Mouse (Mus musculus) midbrain, embryonic 11.5 days (tissue): Measurements from ENCODE around the gene Prb1. TPM values are rescaled to one million over a fixed set of nuclear protein-coding genes. Genes with fewer than 3 reads are reported as not detected.
"Not testable (repeated sequence)": the region's sequence is repeated elsewhere in the genome, so short reads cannot be mapped to it uniquely, and the experiment has no call there.

ENCODE experiments used
- ATAC-seq: fragments of 200-750 bp; cut with Nextera tagmentation; 2 replicates; pipeline ENCODE4 v1.8.0; 2017; ENCODE audit warnings: moderate TSS enrichment, moderate library complexity; ENCODE audit not compliant: low FRiP score
- DNase-seq: peaks from one replicate; pipeline ENCODE4 v3.0.0; 2015; ENCODE audit warnings: low spot score; ENCODE audit errors: missing footprints
- H3K27ac ChIP-seq: fragments of 300-500 bp; sonication (generic); 2 replicates; pipeline ENCODE4 v1.5.1; 2014; ENCODE audit warnings: low read depth, low read length
- H3K27me3 ChIP-seq: fragments of 300-500 bp; sonication (generic); 2 replicates; pipeline ENCODE4 v1.6.1; 2014; ENCODE audit warnings: mild to moderate bottlenecking, low read length, moderate library complexity, mixed read lengths; ENCODE audit not compliant: control insufficient read depth, insufficient read depth
- H3K36me3 ChIP-seq: fragments of 300-500 bp; sonication (generic); 2 replicates; pipeline ENCODE4 v1.6.1; 2014; ENCODE audit warnings: mild to moderate bottlenecking, low read length, moderate library complexity, mixed read lengths; ENCODE audit not compliant: control insufficient read depth, insufficient read depth
- H3K4me1 ChIP-seq: fragments of 300-500 bp; sonication (generic); 2 replicates; pipeline ENCODE4 v1.6.1; 2014; ENCODE audit warnings: low read length; ENCODE audit not compliant: control insufficient read depth, insufficient read depth
- H3K4me2 ChIP-seq: fragments of 300-500 bp; sonication (generic); 2 replicates; pipeline ENCODE4 v1.6.1; 2014; ENCODE audit warnings: mild to moderate bottlenecking, moderate library complexity
- H3K4me3 ChIP-seq: fragments of 300-500 bp; sonication (generic); 2 replicates; pipeline ENCODE4 v1.5.1; 2014; ENCODE audit warnings: low read depth, low read length
- H3K9ac ChIP-seq: fragments of 300-500 bp; sonication (generic); 2 replicates; pipeline ENCODE4 v1.6.1; 2014; ENCODE audit warnings: low read length
- H3K9me3 ChIP-seq: fragments of 300-500 bp; sonication (generic); 2 replicates; pipeline ENCODE4 v1.6.1; 2016; ENCODE audit warnings: low read length; ENCODE audit not compliant: control insufficient read depth
- polyA plus RNA-seq: library from polyadenylated mRNA; unstranded; fragments of >200 nt; fragmentation: Nextera tagmentation; extraction: Ambion mirVana; gene quantifications from 2 replicates; pipeline ENCODE4 v1.2.1, GENCODE M21; 2014

The Prb1 gene
- polyA plus RNA-seq: not detected in 2 replicates

DNA sequence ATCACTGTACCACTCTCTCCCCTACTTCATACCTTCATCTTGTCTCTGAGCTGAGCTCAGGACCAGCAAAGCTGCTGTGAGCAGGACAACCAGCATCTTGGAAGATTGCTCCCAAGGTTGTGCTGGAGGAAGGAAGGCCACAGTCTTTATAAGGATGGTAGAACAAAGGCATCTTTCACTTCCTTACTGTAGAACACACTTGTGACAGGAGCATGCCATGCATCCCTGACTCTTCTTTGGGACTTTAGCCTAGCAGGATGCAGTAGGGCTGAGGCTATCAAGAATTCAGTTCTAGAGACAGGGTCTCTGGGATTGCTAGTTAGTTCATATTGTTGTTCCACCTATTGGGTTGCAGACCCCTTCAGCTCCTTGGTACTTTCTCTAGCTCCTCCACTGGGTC, at the start of gene Prb1:
Prb1 (minus strand) TSS at position 101 of the 400 bp plus-strand sequence.
- not testable (repeated sequence) for H3K9me3 ChIP-seq, H3K4me2 ChIP-seq, H3K4me3 ChIP-seq, H3K4me1 ChIP-seq, DNase-seq, H3K36me3 ChIP-seq, H3K27me3 ChIP-seq, ATAC-seq, H3K27ac ChIP-seq, H3K9ac ChIP-seq

Other genes with a start within 250 kb of the Prb1 start
- not detected in 2 replicates for gene Prpmp5, start 104.2 kb upstream of the Prb1 start, polyA plus RNA-seq
- gene Gm8882, start 153.6 kb upstream of the Prb1 start, polyA plus RNA-seq: not detected in 2 replicates